Mouse (Mus musculus): Measurements from ENCODE around the gene Grem2. TPM values are rescaled to one million over a fixed set of nuclear protein-coding genes. Genes with fewer than 3 reads are reported as not detected.

Grem2 gene
- 1.6 and 1.8 TPM in 2 replicates for polyA plus RNA-seq (2015; fragmentation: Nextera tagmentation; extraction: Ambion mirVana)

- 4% methylated on average over 30 of the region's 30 CpGs for WGBS
- ATAC-seq (ENCODE audit: borderline replicate concordance, extremely low read depth, low FRiP score, low TSS enrichment), result peak; percentile 97
- no peaks in the 10 kb centered on the region for H3K36me3 ChIP-seq
- no peaks in the 10 kb centered on the region for H3K9me3 ChIP-seq
- peak within 1 kb of the TSS; percentile 34 for H3K4me3 ChIP-seq
- H3K4me1 ChIP-seq, result no peaks in the 10 kb centered on the region
- H3K4me2 ChIP-seq, result peak within 1 kb of the TSS; percentile 59
- no peaks in the 10 kb centered on the region for H3K27me3 ChIP-seq
- H3K27ac ChIP-seq, result no peak within 1 kb of the TSS
- peak within 1 kb of the TSS; percentile 35 for H3K9ac ChIP-seq
Measured at GRCm38 (mm10) chr1:174921298-174921955, at the start of gene Grem2. TSS of gene Grem2 (minus strand) at chr1:174921819.

- H3K9me3 ChIP-seq, result no peaks in the 10 kb centered on the region
- 90% methylated on average over 3 of the region's 3 CpGs for WGBS
- no peak overlapping the region for H3K27ac ChIP-seq
- H3K4me2 ChIP-seq, result no peak overlapping the region
- no peak for ATAC-seq (ENCODE audit: borderline replicate concordance, extremely low read depth, low FRiP score, low TSS enrichment)
- H3K9ac ChIP-seq, result no peak overlapping the region
- no peaks in the 10 kb centered on the region for H3K4me1 ChIP-seq
- H3K4me3 ChIP-seq, result no peak overlapping the region
- no peaks in the 10 kb centered on the region for H3K36me3 ChIP-seq
- H3K27me3 ChIP-seq, result no peaks in the 10 kb centered on the region
Measured at GRCm38 (mm10) chr1:174959837-174960236, 38.2 kb upstream of the Grem2 start.

GRCm38 (mm10) chr1:174931003-174931619 lies 9.5 kb upstream of the Grem2 start:
- Histone ChIP-seq H3K36me3 (no peaks in the 10 kb centered on the region), H3K27ac (no peak overlapping the region), H3K4me3 (no peak overlapping the region), H3K9ac (no peak overlapping the region), H3K4me2 (no peak overlapping the region), H3K4me1 (no peaks in the 10 kb centered on the region), H3K27me3 (no peaks in the 10 kb centered on the region), H3K9me3 (no peaks in the 10 kb centered on the region)
- ATAC-seq (ENCODE audit: borderline replicate concordance, extremely low read depth, low FRiP score, low TSS enrichment), result no peak
- WGBS, result 60% methylated on average over 3 of the region's 3 CpGs

- 72% methylated on average over 7 of the region's 7 CpGs for WGBS
Measured at GRCm38 (mm10) chr1:174929459-174930181, 8.0 kb upstream of the Grem2 start.

GRCm38 (mm10) chr1:174918949-174919348 lies 2.7 kb downstream of the Grem2 start:
- Histone ChIP-seq H3K9ac (no peak overlapping the region), H3K27me3 (no peaks in the 10 kb centered on the region), H3K9me3 (no peaks in the 10 kb centered on the region), H3K4me2 (no peak overlapping the region), H3K4me1 (no peaks in the 10 kb centered on the region), H3K4me3 (no peak overlapping the region), H3K36me3 (no peaks in the 10 kb centered on the region), H3K27ac (no peak overlapping the region)
- no peak for ATAC-seq (ENCODE audit: borderline replicate concordance, extremely low read depth, low FRiP score, low TSS enrichment)
- 93% methylated on average over 4 of the region's 4 CpGs for WGBS

More at GRCm38 (mm10) chr1:174929459-174930181, 8.0 kb upstream of the Grem2 start:
- ATAC-seq (ENCODE audit: borderline replicate concordance, extremely low read depth, low FRiP score, low TSS enrichment), result no peak
- Histone ChIP-seq H3K4me2 (no peak overlapping the region), H3K9ac (no peak overlapping the region), H3K4me1 (no peaks in the 10 kb centered on the region), H3K9me3 (no peaks in the 10 kb centered on the region), H3K4me3 (no peak overlapping the region), H3K27me3 (no peaks in the 10 kb centered on the region), H3K27ac (no peak overlapping the region), H3K36me3 (no peaks in the 10 kb centered on the region)

- H3K27me3 ChIP-seq, result no peaks in the 10 kb centered on the region
- no peak overlapping the region for H3K4me2 ChIP-seq
- no peaks in the 10 kb centered on the region for H3K4me1 ChIP-seq
- no peak for ATAC-seq (ENCODE audit: borderline replicate concordance, extremely low read depth, low FRiP score, low TSS enrichment)
- H3K9me3 ChIP-seq, result no peaks in the 10 kb centered on the region
- H3K36me3 ChIP-seq, result no peaks in the 10 kb centered on the region
- 74% methylated on average over 5 of the region's 5 CpGs for WGBS
- H3K27ac ChIP-seq, result no peak overlapping the region
- H3K9ac ChIP-seq, result no peak overlapping the region
- no peak overlapping the region for H3K4me3 ChIP-seq
Measured at GRCm38 (mm10) chr1:174918236-174918870, 3.3 kb downstream of the Grem2 start.

- Histone ChIP-seq H3K4me3 (no peak overlapping the region), H3K27ac (no peak overlapping the region), H3K36me3 (no peaks in the 10 kb centered on the region), H3K4me1 (no peaks in the 10 kb centered on the region), H3K27me3 (no peaks in the 10 kb centered on the region), H3K9ac (no peak overlapping the region), H3K9me3 (no peaks in the 10 kb centered on the region), H3K4me2 (no peak overlapping the region)
- ATAC-seq (ENCODE audit: borderline replicate concordance, extremely low read depth, low FRiP score, low TSS enrichment), result no peak
- 80% methylated on average over 3 of the region's 3 CpGs for WGBS
Measured at GRCm38 (mm10) chr1:174909834-174910233, 11.8 kb downstream of the Grem2 start.

GRCm38 (mm10) chr1:174908232-174908631 lies 13.4 kb downstream of the Grem2 start:
- 77% methylated on average over 5 of the region's 5 CpGs for WGBS

GRCm38 (mm10) chr1:174907637-174908036 lies 14.0 kb downstream of the Grem2 start:
- Histone ChIP-seq H3K9ac (no peak overlapping the region), H3K4me3 (no peak overlapping the region), H3K9me3 (no peaks in the 10 kb centered on the region), H3K4me1 (no peaks in the 10 kb centered on the region), H3K36me3 (no peaks in the 10 kb centered on the region), H3K27ac (peak overlapping the region; percentile 74), H3K4me2 (no peak overlapping the region), H3K27me3 (no peaks in the 10 kb centered on the region)
- WGBS, result 53% methylated on average over 5 of the region's 5 CpGs
- ATAC-seq (ENCODE audit: borderline replicate concordance, extremely low read depth, low FRiP score, low TSS enrichment), result peak; percentile 85

More at GRCm38 (mm10) chr1:174908232-174908631, 13.4 kb downstream of the Grem2 start:
- Histone ChIP-seq H3K4me1 (no peaks in the 10 kb centered on the region), H3K27ac (peak overlapping the region; percentile 74; the same call in 1 of the 2 replicates), H3K4me3 (no peak overlapping the region), H3K27me3 (no peaks in the 10 kb centered on the region), H3K4me2 (no peak overlapping the region), H3K9me3 (no peaks in the 10 kb centered on the region), H3K9ac (no peak overlapping the region), H3K36me3 (no peaks in the 10 kb centered on the region)
- ATAC-seq (ENCODE audit: borderline replicate concordance, extremely low read depth, low FRiP score, low TSS enrichment), result peak; percentile 58; the same call in 1 of the 2 replicates

GRCm38 (mm10) chr1:174902755-174903154 lies 18.9 kb downstream of the Grem2 start:
- H3K4me1 ChIP-seq, result no peaks in the 10 kb centered on the region
- no peaks in the 10 kb centered on the region for H3K27me3 ChIP-seq
- no peaks in the 10 kb centered on the region for H3K36me3 ChIP-seq
- ATAC-seq (ENCODE audit: borderline replicate concordance, extremely low read depth, low FRiP score, low TSS enrichment), result no peak
- no peak overlapping the region for H3K27ac ChIP-seq
- H3K9me3 ChIP-seq, result no peaks in the 10 kb centered on the region
- H3K9ac ChIP-seq, result no peak overlapping the region
- 50% methylated on average over 1 of the region's 1 CpGs for WGBS
- H3K4me2 ChIP-seq, result no peak overlapping the region
- H3K4me3 ChIP-seq, result no peak overlapping the region

- 85% methylated on average over 7 of the region's 7 CpGs for WGBS
- Histone ChIP-seq H3K9me3 (no peaks in the 10 kb centered on the region), H3K36me3 (no peaks in the 10 kb centered on the region)
Measured at GRCm38 (mm10) chr1:174892471-174892870, 29.1 kb downstream of the Grem2 start.

More at GRCm38 (mm10) chr1:174892471-174892870, 29.1 kb downstream of the Grem2 start:
- H3K9ac ChIP-seq, result no peak overlapping the region
- H3K4me3 ChIP-seq, result no peak overlapping the region
- no peak for ATAC-seq (ENCODE audit: borderline replicate concordance, extremely low read depth, low FRiP score, low TSS enrichment)
- no peak overlapping the region for H3K27ac ChIP-seq
- no peak overlapping the region for H3K4me2 ChIP-seq
- no peaks in the 10 kb centered on the region for H3K4me1 ChIP-seq
- no peaks in the 10 kb centered on the region for H3K27me3 ChIP-seq
